Mouse (Mus musculus): Measurements from ENCODE around the gene Copg2.

Copg2 gene

DNA sequence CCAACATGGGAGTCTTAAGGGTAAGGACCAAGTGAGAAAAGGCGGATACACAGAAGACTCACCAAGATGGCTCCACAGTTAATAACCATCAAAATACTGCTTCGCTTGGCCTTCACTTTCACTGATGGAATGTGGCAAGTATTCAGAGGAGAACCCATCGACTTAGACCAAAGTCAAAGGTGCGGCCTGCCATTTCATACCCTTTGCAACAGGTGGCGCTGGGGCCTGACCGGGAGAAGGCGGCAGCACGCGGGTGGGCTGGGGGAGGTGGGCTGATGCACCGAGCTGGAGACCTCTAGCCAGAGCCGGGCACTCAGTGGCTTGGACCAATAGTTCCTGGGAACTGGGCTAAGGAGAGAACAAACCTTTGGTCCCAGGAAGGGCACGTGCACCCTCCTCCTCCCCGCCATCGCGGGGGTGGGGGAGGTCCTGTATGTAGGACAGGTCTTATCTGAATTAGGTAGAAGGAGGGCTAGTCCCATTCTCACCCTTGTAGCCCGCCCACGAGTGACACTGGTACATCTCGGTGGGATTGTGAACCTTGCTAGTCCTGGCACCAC is 163.9 kb downstream of the Copg2 start:
- DNase-seq = no peak

DNA sequence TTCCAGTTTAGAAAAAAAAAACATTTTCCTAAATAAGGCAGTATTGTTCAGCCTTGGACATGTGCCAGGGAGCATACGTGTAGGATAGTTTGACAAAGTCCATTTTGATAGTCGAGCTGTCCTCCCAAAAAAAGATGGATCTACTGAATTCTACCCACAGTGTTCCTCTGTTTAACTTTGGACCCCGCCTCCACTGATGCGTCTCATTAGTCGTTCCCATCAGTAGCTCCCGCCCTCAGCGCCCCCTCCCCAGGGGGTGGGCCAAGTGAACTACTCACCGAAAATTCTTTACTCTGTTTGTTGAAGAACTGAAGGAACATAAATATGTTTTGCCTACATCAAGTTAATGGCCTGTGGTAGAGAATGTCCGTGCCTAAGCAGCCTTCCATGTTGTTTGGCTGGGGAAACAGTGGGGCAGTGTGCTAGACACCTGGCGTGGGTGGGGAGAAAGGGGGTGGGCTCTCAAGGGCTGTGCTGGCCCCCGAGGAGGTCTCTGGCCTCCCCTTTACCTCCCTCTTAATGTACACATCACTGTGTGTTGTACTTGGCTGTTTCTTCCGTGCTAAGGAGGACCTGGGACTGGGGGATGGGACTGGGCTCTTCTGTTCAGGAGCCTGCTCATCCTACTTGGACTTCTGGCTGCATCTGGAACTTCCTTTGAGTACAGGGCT is 166.2 kb downstream of the Copg2 start:
- DNase-seq = no peak

DNA sequence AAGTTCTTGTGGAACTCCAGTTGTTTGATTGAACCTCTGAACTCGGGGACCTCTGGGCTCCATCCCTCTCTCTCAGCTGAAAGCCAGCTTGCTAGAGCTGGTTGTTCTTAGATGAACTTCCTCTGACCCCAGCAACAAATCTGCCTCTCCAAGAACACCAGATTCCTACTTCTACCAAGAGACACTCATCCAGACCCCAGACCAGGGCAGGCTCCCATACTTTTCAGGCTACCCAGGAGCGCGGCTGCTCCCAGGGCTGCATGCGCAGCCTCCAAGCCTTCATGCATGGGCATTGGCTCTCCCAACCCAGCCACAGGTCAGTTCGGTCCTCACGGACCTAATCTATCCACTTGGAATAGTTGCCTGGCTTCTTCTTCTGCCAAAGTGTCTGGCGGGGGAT is 173.3 kb downstream of the Copg2 start, which contains the start of gene Mest:
Gene Mest (plus strand): TSS at position 217 of the 400 bp plus-strand sequence.
- no peak for DNase-seq

DNA sequence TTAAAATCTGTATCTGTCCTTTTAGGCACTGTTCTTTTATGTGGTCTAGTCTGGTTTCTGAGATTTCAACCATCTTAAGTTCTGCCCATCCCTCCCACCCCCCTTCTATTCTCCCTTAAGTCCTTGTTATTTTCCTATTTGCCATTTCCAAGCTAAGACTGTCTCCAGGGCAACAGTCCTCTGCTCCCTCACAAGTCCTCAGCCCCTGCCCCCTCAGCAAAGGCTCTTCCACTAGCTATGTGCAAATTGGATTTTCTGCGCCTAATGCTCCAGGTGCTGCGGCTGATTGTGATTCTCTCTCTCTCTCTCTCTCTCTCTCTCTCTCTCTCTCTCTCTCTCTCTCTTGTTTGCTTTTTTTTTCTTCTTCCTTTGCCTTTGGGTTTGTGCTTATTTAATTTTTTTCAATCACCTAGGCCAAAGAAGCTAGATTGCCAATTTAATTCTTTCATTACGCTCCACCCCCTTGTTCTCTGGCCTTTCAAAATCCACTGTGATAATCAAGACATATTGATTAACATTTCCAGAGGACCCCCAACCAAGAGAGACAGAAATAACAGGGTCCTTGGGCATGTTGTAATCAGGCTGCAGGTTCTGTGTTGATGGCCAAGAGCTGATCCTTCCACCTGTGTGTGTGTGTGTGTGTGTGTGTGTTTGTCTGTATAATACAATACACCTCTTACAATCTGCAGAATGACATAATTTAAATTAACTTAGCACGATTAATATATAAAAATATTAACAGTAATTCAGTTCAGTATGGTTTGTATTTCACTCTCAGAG is 174.0 kb downstream of the Copg2 start:
- no peak for DNase-seq

DNA sequence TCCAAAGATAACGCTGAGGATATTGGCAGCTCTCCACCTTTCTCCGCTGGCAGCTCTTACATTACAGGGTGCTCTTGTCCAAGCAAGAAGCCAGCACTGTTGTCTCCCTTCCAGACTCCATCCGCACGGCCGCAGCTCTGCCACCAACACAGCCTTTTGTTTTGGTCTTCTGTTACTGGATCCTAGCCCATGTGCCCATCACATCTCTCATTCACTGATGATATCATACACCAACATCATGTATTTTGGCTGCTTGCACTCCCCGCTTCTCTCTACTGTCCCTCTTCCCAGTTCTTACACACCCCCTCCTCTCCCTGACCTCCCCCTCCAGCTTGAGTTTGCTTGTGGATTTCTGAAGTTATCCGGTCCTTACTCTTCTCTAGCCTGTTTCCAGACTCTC is 179.8 kb downstream of the Copg2 start:
- DNase-seq = no peak

DNA sequence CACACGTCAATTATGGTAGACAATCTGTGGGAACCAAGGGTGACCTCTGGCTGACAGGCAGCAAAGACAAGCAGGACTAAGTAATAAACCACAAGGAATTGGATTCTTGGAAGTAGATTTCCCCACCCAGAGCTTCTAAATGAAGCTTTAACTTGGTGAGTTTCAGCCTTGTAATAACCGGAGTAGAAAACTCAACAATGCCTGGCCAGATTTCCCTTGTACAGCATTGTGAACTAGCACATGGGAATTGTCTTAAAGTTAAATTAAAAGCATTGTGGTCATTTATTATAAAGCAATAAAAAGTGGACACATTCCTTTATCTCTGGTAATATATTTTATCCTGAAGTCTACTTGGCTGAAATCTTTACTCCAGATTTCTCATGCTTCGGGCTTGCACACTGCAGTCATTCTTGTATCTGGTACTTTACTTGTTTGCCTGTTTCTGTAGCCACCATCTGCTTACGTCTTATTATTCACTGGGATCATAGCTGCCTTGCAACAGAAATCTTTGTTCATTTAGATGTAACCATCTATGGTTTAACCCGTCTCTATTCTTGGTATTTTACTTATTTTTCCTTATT is 181.6 kb downstream of the Copg2 start:
- no peak for DNase-seq

DNA sequence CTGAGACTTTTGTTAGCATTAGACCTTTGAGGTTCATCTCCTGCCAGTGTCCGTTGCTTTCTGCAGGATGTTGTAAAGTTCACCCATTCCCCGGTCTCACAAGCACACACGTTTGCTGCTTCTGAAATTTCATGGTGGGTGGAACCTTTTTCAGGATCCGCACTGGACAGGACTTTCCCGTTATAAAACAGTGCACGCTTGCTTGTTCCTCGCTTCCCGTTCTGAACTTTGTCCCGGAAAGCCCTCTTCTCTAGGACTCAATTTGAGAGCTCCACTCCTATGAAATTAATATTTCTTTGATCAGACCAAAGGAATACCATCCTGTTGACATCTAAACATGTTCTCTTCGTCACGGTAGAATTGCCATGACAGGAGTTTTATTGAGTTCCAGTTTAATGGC is 182.7 kb downstream of the Copg2 start:
- DNase-seq = no peak

DNA sequence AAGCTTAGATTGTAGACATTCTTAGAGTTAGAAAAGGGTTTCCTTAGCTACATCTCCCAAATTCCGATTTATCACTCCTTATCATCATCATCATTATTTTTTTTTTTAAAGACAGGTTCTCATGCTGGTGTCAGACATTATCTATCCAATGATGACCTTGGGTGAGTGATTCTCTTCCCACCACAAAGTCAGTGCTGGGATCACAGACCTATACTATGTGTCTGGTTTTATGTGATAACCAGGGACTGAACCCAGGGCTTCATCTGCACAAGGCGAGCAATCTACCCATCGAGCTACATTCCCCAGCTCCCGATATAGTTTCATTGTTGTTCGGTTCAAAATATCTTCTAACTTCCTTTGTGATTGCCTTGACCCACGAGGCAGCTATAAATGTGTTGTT is 183.1 kb downstream of the Copg2 start:
- no peak for DNase-seq

DNA sequence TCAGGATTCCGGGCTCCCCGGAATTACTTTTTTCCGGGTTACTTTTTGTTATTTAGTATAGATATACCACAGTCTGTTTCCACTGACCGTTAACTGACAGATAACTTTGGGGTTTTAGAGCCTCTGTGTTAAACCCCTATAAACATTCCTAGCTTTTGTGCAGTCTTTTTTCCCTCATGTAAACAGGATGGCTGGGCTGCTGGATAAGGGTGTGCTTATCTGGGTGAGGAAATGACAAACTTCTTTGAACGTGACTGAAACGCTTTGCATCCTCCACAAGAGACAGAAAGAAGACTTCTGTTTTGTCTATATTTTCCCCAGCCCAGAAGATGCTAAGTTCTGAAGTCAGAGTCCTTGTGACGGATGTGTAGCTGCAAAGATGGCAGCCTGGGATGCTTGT is 184.1 kb downstream of the Copg2 start:
- no peak for DNase-seq

DNA sequence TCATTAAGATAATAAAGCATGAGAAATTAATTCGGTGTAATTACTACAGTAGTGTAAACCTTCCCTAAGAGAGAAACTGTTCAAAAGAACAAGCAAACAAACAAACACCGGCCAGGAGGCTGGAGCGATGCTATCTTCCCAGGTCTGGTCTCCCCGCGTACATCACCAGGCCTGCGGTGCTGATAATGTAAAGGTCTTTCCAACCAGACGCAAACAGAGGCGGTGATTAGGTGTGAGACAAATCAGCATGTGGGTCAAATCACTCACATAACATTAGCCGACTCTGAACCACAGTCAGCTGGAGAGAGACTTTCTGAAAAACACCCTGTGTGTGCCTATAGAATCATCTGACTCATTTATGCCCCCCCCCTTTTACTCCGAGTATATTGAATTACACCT is 185.2 kb downstream of the Copg2 start:
- no peak for DNase-seq

DNA sequence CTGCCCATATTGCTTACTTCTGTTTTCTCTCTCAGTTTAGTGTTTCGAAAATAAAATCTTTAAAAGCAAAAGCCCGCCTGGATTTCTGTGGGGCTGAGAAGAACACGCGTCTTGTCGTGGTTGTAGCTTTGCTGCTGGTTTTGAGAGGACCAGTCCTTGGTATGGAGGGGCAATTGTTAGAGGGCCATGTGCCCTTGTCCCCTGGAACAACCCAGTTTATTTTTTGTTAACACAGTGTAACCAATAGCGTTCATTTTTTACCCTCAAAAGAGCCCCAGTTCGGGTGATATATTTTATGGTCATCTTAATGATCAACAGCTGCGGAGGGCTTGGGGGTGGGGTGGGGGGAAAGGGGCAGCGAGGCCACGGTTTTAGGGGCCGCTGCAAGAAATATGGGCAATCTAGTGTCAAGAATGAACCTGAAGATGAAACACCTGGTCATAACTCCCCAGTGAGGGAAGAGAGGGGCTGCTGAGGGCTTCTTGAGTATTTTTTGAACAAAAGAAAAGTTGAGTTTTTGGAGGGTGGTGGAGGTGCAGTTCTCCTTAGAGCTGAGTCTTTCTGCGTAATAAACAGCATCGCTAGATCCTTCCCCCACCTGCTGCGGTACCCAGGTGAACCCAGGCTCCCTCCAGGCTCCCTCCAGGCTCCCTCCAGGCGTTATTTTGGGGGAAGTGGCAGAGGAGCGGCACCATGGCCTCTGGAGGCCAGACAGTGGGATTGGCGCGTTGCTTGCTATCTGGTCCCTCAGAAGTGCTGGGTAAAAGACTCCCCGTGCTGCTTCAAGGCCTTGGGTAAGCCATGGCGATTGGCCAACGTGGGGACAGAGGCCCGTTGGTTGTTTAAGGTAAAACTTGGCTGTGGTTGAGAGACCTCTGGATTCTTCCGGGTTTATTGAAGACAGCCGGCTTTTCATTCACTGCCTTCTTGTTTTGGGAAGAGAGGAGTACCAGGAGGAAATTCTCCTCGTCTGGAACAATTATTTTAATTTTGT is 185.9 kb downstream of the Copg2 start:
- DNase-seq = no peak

DNA sequence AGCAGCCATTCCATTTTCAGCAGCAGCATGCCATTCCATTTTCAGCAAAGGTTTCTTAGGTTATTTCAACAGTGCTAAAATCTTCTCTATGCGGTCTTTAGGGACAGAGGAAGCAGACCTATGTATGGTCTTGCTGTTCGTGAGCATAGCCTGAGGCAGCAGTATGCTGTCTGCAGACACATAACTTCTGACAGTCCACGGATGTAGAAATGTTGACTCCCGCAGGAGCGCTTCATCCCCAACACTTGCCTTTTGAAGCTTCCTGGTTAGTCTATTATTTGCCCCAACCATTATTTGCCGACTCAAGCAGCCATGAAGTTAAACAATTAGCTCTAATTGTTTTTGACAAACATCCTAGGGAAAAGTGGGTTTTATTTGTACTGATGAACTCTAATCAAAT is 187.5 kb downstream of the Copg2 start:
- DNase-seq = no peak

DNA sequence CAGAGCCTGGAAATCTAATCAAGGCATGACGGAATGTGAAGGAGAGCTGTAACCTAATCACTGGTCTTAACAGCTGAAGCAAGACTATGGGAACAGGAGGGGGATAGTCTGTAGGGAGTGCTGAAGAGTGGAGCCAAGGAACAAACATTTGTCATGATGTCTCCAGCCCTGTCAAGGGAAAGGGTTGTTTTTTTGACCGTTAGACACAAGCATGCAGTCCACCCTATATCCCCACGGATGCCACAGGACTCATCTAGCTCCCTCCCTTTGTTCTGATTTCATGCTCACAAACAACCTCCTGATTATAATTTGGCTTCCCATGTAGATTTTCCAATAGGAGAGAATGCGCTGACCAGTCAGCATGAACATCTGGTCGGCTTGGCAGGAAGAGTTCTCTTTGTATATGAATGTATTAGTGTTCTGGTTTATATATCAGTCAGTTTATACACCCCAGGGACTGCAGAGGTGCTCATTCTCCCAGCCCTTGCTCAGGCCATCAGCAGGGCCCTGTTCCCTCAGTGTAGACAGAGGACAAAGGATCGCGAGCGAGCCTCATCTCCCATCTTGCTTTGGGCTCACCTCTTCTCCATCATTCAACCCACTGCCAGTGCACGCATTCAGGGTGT is 192.5 kb downstream of the Copg2 start:
- no peak for DNase-seq

DNA sequence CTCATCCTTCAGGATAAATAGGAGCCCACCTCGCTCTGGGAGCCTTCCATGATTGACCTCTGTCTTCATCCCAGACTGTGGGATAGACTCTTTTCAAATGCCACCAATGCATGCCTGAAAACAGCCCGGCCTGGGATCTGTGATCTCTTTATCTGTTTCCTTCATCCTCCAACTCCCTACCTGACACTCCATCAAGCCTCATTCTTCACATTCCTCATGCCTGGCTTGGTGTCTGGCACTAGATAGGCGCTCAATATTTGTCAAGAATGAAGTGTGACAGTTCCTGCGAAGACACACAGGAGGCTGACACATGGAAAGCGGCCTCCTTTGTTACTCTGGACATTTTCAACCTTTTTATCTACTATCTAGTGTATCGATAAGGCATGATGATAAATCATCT is 193.1 kb downstream of the Copg2 start:
- DNase-seq = no peak

DNA sequence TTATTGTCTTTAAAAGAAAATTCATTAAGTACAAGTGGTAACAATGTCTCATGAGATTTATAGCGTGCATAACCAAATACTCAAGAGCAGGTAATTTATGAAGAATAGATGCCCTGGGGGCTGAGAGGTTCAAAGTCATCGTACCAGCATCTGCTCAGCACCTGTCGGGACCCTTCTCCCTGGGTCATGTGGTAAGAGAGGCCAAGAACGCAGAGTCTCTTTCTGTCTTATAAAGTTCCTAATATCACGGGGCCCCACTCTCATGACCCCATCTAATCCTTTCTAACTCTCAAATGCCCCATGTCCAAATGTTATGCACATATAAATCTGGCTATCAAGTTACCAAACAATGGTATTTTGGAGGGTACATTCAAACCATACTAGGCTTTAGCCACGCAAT is 193.7 kb downstream of the Copg2 start:
- no peak for DNase-seq

DNA sequence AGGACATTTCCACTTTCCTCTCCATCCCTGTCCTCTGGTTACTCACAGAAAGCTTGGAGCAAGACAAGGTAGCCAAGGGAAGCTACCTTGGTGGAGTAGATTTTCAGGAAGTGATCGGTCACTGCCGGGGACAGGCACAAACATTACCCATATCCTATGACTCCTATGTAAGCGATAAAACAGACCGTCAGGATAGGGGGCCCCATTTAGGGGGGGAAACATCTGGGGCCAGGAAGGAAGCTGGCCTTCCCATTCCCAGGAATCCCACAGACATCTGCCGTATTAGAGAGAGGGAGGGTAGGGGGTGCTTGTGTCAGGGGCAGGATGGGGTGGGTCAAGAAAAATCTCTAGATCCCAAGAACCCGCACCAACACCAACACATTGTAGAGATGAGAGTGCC is 196.4 kb downstream of the Copg2 start:
- no peak for DNase-seq

DNA sequence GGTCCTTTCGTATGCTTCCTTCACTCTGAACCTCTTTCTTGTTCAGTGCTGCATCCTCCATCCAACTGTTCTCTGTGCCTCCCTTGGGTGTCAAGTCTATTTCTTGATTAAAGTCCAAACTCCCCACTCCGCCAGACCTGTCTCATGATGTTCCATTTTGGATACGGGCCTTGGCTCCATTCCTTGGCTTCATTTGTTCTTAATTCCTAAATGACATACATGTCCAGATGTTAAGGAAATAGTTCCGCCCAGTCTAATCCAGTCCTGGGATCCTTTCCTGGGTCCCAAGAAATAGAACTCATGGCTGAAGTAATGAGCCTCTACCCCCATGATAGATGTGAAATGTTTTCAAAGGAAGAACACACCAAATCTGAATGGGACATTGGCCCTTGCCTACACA is 198.6 kb downstream of the Copg2 start:
- no peak for DNase-seq
